Mouse (Mus musculus) neural tube, embryonic 14.5 days (tissue): Measurements from ENCODE around the gene Slc3a1. TPM values are rescaled to one million over a fixed set of nuclear protein-coding genes. Genes with fewer than 3 reads are reported as not detected.

ENCODE experiments used
- ATAC-seq: fragments of 200-750 bp; cut with Nextera tagmentation; 2 replicates; pipeline ENCODE4 v1.8.0; 2017; ENCODE audit warnings: low read depth, mild to moderate bottlenecking, moderate TSS enrichment, moderate library complexity
- H3K27ac ChIP-seq: fragments of 300-500 bp; sonication (generic); 2 replicates; pipeline ENCODE4 v1.5.1; 2014; ENCODE audit warnings: low read depth, mild to moderate bottlenecking, control low read depth, low read length, moderate library complexity, mixed read lengths
- H3K27me3 ChIP-seq: fragments of 300-500 bp; sonication (generic); 2 replicates; pipeline ENCODE4 v1.6.1; 2014; ENCODE audit warnings: low read length; ENCODE audit not compliant: control insufficient read depth, insufficient read depth
- H3K36me3 ChIP-seq: fragments of 300-500 bp; sonication (generic); 2 replicates; pipeline ENCODE4 v1.6.1; 2014; ENCODE audit warnings: low read length, mixed read lengths; ENCODE audit not compliant: control insufficient read depth, insufficient read depth
- H3K4me1 ChIP-seq: fragments of 300-500 bp; sonication (generic); 2 replicates; pipeline ENCODE4 v1.6.1; 2014; ENCODE audit warnings: low read length; ENCODE audit not compliant: control insufficient read depth, insufficient read depth
- H3K4me2 ChIP-seq: fragments of 300-500 bp; sonication (generic); 2 replicates; pipeline ENCODE4 v1.6.1; 2014; ENCODE audit warnings: mild to moderate bottlenecking, low read depth, low read length, control low read depth
- H3K4me3 ChIP-seq: fragments of 300-500 bp; sonication (generic); 2 replicates; pipeline ENCODE4 v1.5.1; 2014; ENCODE audit warnings: low read depth, low read length, control low read depth, mixed read lengths
- H3K9ac ChIP-seq: fragments of 300-500 bp; sonication (generic); replicated peaks from 2 replicates; pipeline ENCODE4 v1.6.1; 2014; ENCODE audit warnings: low read depth, mild to moderate bottlenecking, control low read depth, low read length, mixed read lengths
- H3K9me3 ChIP-seq: fragments of 300-500 bp; sonication (generic); 2 replicates; pipeline ENCODE4 v1.6.1; 2016; ENCODE audit warnings: low read length; ENCODE audit not compliant: control insufficient read depth
- WGBS: fragments of 180-500 bp; shearing (Covaris S2); extraction: QIAGEN DNeasy Blood & Tissue Kit; methylation state at CpG from one replicate; pipeline ENCODE4 v1.1.7; 2014; 5-methylcytosine and 5-hydroxymethylcytosine counted together
- polyA plus RNA-seq: library from polyadenylated mRNA; unstranded; fragments of >200 nt; fragmentation: Nextera tagmentation; extraction: Ambion mirVana; gene quantifications from 2 replicates; pipeline ENCODE4 v1.2.1, GENCODE M21; 2014

Gene Slc3a1
- polyA plus RNA-seq, 1 experiment from 2014 or later: 0.27 TPM

DNA sequence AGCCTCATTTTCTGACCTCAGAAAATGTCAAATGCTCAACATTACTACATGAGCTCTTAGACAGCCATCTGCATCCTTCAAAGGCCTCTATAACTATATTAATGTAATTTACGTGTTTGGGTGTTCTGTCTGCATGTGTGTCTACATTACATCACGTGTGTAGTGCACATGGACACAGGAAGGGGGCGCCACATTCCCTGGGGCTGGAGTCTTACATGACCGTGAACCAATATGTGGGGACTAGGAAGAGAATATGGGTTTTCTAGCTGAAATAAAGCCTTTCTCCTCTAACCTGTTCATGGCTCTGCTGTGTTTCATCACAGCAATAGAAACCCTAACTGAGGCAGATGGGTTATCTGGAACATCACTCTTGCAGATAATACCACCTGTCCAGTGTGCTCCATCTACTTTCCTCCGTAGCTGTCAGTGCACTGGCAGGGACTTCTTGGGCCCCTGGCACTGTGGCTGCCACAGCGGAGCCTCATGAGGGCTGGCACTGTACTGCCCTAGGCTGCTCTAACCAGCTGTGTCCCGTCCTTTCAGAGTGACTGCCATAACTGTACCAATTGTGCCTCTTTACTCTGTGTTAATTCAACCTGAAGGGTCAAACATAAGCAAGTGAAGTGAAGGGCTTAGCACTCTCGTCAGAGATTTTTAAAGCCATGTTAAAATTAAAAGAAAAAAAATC is 43.1 kb downstream of the Slc3a1 start:
- Histone ChIP-seq H3K36me3 (peaks cover 34% of the 10 kb centered on the region), H3K9me3 (no peaks in the 10 kb centered on the region), H3K27me3 (no peaks in the 10 kb centered on the region), H3K4me2 (no peak overlapping the region), H3K4me3 (no peak overlapping the region), H3K9ac (no peak overlapping the region), H3K27ac (no peak overlapping the region), H3K4me1 (0 out of 2 replicates have a peak, but pooled peaks cover 6% of the 10 kb centered on the region)
- ATAC-seq: peak; percentile 31; the same call in 1 of the 2 replicates
- WGBS: 81% methylated on average over 8 of the region's 8 CpGs

DNA sequence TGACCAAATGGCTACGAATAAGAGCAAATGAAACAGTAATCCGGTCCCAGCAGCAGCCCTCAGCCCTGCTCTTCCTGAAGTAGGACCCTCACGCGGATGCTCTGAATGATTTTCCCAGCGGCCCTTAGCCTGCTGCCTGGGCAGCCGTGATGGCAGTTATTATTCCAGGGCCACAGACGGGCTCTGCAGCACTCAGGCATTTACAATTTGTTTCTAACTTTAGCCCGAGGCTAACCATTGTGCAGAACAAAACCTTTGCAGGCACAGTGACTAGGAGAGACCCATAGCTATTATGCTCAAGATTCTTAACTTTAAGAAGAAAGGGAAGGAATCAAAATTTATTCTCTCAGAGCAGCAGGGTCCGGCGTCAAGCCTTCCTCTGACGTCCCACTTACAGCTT is 44.2 kb downstream of the Slc3a1 start:
- no peaks in the 10 kb centered on the region for H3K27me3 ChIP-seq
- peaks cover 39% of the 10 kb centered on the region for H3K36me3 ChIP-seq
- WGBS: 28% methylated on average over 11 of the region's 11 CpGs
- H3K4me1 ChIP-seq: 0 out of 2 replicates have a peak, but pooled peaks cover 6% of the 10 kb centered on the region
- ATAC-seq: no peak; the same call in 1 of the 2 replicates
- no peak overlapping the region for H3K4me2 ChIP-seq
- 0 out of 2 replicates have a peak overlapping the region, but pooled peaks have one; percentile 21 for H3K9ac ChIP-seq
- no peak overlapping the region for H3K27ac ChIP-seq
- H3K4me3 ChIP-seq: no peak overlapping the region
- H3K9me3 ChIP-seq: no peaks in the 10 kb centered on the region

DNA sequence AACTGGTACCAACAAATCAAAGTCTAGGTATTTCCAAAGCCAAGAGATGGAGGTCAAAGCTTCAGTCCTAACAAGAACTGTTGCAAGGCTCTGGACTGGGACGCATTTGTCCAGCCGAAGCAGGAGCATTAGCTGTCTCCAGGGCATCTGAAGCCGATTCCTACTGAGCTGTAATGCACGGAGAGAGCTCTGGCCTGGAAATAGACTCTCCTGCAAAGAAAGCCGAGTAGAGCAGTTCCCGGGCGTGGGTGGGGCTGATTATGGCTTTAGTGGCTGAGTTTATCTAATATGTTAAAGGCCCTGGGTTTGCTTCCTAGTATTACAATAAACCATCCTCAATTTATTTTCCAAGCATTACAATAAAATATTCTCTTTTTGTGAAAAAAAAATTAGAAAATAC is 45.0 kb downstream of the Slc3a1 start:
- no peaks in the 10 kb centered on the region for H3K9me3 ChIP-seq
- H3K4me1 ChIP-seq: 0 out of 2 replicates have a peak, but pooled peaks cover 6% of the 10 kb centered on the region
- no peak overlapping the region for H3K4me2 ChIP-seq
- H3K27ac ChIP-seq: no peak overlapping the region; the same call in 1 of the 2 replicates
- 31% methylated on average over 7 of the region's 7 CpGs for WGBS
- no peaks in the 10 kb centered on the region for H3K27me3 ChIP-seq
- H3K9ac ChIP-seq: no peak overlapping the region
- peaks cover 38% of the 10 kb centered on the region for H3K36me3 ChIP-seq
- no peak overlapping the region for H3K4me3 ChIP-seq
- ATAC-seq: no peak

DNA sequence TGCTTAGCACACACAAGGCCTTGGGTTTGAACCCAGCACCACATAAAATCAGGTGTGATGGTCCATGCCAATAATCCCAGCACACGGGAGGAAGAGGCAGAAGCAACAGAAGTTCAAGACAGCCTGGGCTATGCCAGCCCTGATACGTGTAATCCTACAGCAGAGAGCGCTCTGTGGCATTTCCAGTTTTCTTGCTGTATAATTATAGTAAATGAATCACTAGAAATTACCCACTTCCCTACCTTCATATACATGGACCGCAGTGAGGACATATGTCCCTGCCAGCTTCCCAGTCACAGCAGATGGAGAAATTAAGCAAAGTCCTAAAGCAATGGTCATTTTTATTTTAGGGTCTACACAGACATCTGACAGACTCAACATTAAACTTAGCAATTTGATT is 45.9 kb downstream of the Slc3a1 start:
- no peaks in the 10 kb centered on the region for H3K9me3 ChIP-seq
- H3K9ac ChIP-seq: no peak overlapping the region
- 0 out of 2 replicates have a peak, but pooled peaks cover 6% of the 10 kb centered on the region for H3K4me1 ChIP-seq
- no peak overlapping the region for H3K4me2 ChIP-seq
- peaks cover 37% of the 10 kb centered on the region for H3K36me3 ChIP-seq
- H3K27me3 ChIP-seq: no peaks in the 10 kb centered on the region
- H3K27ac ChIP-seq: no peak overlapping the region
- WGBS: 95% methylated on average over 4 of the region's 4 CpGs
- no peak overlapping the region for H3K4me3 ChIP-seq
- ATAC-seq: no peak

DNA sequence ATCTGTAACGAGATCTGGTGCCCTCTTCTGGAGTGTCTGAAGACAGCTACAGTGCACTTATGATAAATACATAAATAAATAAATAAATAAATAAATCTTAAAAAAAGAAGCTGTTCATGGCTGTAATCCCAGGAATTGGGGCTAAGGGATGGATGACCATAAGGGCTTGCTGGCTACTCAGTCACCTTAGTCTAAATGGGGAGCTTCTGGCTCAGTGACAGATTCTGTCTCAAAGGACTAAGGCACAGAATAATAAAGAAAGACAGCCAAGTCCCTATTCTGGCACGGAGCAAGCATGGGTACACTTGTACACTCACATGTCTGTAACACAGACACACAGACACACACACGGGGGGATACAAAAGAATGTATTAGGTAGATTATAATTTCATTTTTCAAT is 51.1 kb downstream of the Slc3a1 start:
- WGBS: 88% methylated on average over 3 of the region's 3 CpGs
- ATAC-seq: no peak
- no peaks in the 10 kb centered on the region for H3K9me3 ChIP-seq
- no peaks in the 10 kb centered on the region for H3K4me1 ChIP-seq
- H3K4me3 ChIP-seq: no peak overlapping the region
- no peak overlapping the region for H3K27ac ChIP-seq
- no peaks in the 10 kb centered on the region for H3K27me3 ChIP-seq
- peaks cover 24% of the 10 kb centered on the region for H3K36me3 ChIP-seq
- no peak overlapping the region for H3K9ac ChIP-seq
- no peak overlapping the region for H3K4me2 ChIP-seq

DNA sequence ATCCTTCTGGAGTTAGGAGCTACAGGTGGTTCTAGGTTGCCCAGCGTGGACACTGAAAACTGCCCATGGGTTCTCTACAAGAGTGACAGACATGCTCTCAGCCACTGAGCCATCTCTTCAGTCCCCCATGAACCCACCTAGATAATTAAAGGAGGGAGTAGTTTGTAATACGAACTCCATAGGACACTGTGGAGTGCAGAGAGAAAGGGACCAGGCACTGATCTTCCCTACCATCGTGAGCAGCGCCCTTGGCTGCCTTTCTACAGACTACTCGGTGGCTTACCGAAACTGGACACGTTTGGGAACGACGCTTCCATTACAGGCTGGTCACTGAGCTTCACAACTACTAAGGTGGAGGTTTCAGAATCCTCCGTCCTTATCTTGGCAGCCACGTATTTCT is 52.6 kb downstream of the Slc3a1 start:
- Histone ChIP-seq H3K27ac (no peak overlapping the region), H3K27me3 (no peaks in the 10 kb centered on the region), H3K9ac (no peak overlapping the region), H3K36me3 (peaks cover 17% of the 10 kb centered on the region), H3K9me3 (no peaks in the 10 kb centered on the region), H3K4me1 (no peaks in the 10 kb centered on the region), H3K4me2 (no peak overlapping the region), H3K4me3 (no peak overlapping the region)
- WGBS: 94% methylated on average over 11 of the region's 11 CpGs
- ATAC-seq: no peak

DNA sequence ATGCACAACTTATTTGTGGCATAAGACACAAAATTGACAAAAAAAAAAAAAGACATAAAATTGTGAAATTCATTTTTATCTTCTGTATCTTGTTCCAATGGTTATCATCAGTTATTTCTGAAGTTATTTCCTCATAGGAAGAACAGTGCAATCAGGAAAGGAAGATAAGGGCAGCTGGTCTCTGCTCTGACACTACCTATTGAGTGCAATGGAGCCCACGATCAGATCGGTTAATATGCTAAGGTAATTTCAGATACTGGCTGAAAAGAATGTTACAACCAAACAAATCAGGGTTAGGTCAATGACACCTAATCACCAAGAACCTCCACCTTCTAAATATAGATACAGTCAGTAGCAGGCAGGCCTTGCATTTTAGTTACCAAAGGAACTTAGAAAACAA is 57.2 kb downstream of the Slc3a1 start:
- peaks cover 14% of the 10 kb centered on the region for H3K4me1 ChIP-seq
- no peaks in the 10 kb centered on the region for H3K27me3 ChIP-seq
- no peak for ATAC-seq
- H3K4me3 ChIP-seq: no peak overlapping the region
- 92% methylated on average over 2 of the region's 2 CpGs for WGBS
- H3K27ac ChIP-seq: no peak overlapping the region
- H3K36me3 ChIP-seq: 0 out of 2 replicates have a peak, but pooled peaks cover 3% of the 10 kb centered on the region
- H3K4me2 ChIP-seq: no peak overlapping the region
- no peak overlapping the region for H3K9ac ChIP-seq
- no peaks in the 10 kb centered on the region for H3K9me3 ChIP-seq

DNA sequence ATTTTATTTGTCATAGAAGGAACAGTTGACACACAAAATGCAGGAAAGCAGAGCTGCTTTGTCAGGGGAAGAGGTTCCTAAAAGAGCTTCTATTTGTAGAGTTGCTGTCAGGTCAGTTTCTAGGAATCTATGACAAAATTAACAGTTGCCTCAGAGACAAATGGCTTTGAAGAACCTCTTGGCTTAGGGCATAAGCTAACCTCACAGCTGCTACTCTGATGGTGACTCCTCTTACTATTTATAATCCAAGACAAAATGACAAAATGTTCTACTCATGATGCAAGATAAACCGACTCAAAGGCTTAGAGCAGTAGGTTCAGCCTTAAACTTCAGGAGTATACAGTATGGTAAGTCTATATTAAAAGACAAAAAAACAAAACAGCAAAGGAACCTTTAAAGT is 58.3 kb downstream of the Slc3a1 start:
- 96% methylated on average over 1 of the region's 1 CpGs for WGBS

DNA sequence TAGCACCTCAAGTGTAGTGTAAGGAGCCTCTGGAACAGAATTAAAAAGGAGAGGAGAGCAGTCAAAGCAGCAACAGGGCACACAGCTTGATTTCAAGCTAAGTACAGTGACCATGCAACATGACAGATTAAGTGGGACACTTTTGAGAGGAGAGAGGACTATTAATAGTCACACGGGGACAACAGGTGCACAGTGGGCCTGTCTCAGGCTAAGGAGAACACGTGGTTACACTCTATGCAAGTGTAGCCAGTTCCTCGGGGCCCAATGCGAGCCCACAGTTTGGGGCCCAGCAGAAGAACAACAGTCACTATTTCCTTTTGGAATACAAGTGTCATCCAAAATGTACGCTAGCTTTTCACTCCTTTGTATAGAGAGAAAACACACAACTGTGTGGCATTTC is 59.4 kb downstream of the Slc3a1 start:
- H3K4me1 ChIP-seq: peaks cover 14% of the 10 kb centered on the region

More for the DNA sequence above, 58.3 kb downstream of the Slc3a1 start:
- no peak for ATAC-seq
- H3K4me1 ChIP-seq: peaks cover 14% of the 10 kb centered on the region
- H3K27ac ChIP-seq: no peak overlapping the region
- H3K36me3 ChIP-seq: no peaks in the 10 kb centered on the region
- H3K9ac ChIP-seq: no peak overlapping the region
- H3K9me3 ChIP-seq: no peaks in the 10 kb centered on the region
- H3K27me3 ChIP-seq: no peaks in the 10 kb centered on the region
- H3K4me2 ChIP-seq: no peak overlapping the region
- H3K4me3 ChIP-seq: no peak overlapping the region

More for the DNA sequence above, 59.4 kb downstream of the Slc3a1 start:
- no peak overlapping the region for H3K4me2 ChIP-seq
- no peaks in the 10 kb centered on the region for H3K36me3 ChIP-seq
- H3K27ac ChIP-seq: no peak overlapping the region
- no peak for ATAC-seq
- H3K9ac ChIP-seq: no peak overlapping the region
- H3K9me3 ChIP-seq: no peaks in the 10 kb centered on the region
- no peaks in the 10 kb centered on the region for H3K27me3 ChIP-seq
- no peak overlapping the region for H3K4me3 ChIP-seq
- WGBS: 94% methylated on average over 5 of the region's 5 CpGs
